Mouse (Mus musculus) G1E (cell line): Measurements from ENCODE around the gene Rpp25l. TPM values are rescaled to one million over a fixed set of nuclear protein-coding genes. Genes with fewer than 3 reads are reported as not detected.
A peak's percentile ranks its signal among the peaks of the same experiment; 100 is the strongest.

Experiments used
- ATAC-seq: 2 replicates; pipeline ENCODE4 v1.8.0; 2016; ENCODE audit warnings: mild to moderate bottlenecking; ENCODE audit not compliant: insufficient number of reproducible peaks, poor library complexity, low FRiP score, severe bottlenecking; ENCODE audit errors: extremely low read depth
- DNase-seq: peaks from one replicate; pipeline ENCODE4 v3.0.0; 2012; ENCODE audit warnings: low spot score
- H3K27me3 ChIP-seq: 2 replicates; pipeline ENCODE4 v1.6.1; 2012; ENCODE audit warnings: mild to moderate bottlenecking, low read length, inconsistent platforms; ENCODE audit not compliant: insufficient read depth
- H3K36me3 ChIP-seq: replicated peaks from 2 replicates; pipeline ENCODE3; 2012; ENCODE audit warnings: mild to moderate bottlenecking, inconsistent platforms
- H3K4me1 ChIP-seq: 2 replicates; pipeline ENCODE4 v1.6.1; 2012; ENCODE audit warnings: low read depth, low read length, inconsistent platforms, mixed read lengths; ENCODE audit not compliant: insufficient read depth
- H3K4me3 ChIP-seq: 2 replicates; pipeline ENCODE4 v1.5.1; 2012; ENCODE audit warnings: low read depth, mild to moderate bottlenecking, inconsistent platforms, low read length, moderate library complexity, mixed read lengths
- H3K9me3 ChIP-seq: replicated peaks from 2 replicates; pipeline ENCODE4 v1.6.1; 2012; ENCODE audit warnings: inconsistent platforms
- CTCF ChIP-seq: IDR thresholded peaks from 2 replicates; pipeline ENCODE4 v1.5.1; 2012; ENCODE audit warnings: low read depth, low read length, inconsistent platforms, mixed read lengths
- GATA1 ChIP-seq: IDR thresholded peaks from 2 replicates; pipeline ENCODE4 v1.6.1; 2012; ENCODE audit warnings: borderline replicate concordance, low read length, inconsistent platforms, mixed read lengths
- GATA2 ChIP-seq: IDR thresholded peaks from 2 replicates; pipeline ENCODE4 v1.6.1; 2012; ENCODE audit warnings: low read depth, low read length, inconsistent platforms, borderline replicate concordance
- POLR2AphosphoS5 ChIP-seq: IDR thresholded peaks from 2 replicates; pipeline ENCODE4 v1.6.1; 2012; ENCODE audit warnings: low read depth, low read length, inconsistent platforms; ENCODE audit not compliant: insufficient replicate concordance
- TAL1 ChIP-seq: conservative IDR thresholded peaks from 2 replicates; pipeline ENCODE4 v1.6.1; 2012; ENCODE audit warnings: low read depth, low read length, inconsistent platforms, mixed read lengths
- polyA plus RNA-seq: library from polyadenylated mRNA; stranded (reverse); fragments of >175 nt; gene quantifications from 2 replicates; pipeline ENCODE4 v1.2.3, GENCODE M21; 2012
- total RNA-seq, 2 experiments: library from RNA; stranded (forward) in 1 of 2; stranded (reverse) in 1 of 2; fragments of 200-1000 nt in 1 of 2; fragments of >200 nt in 1 of 2; fragmentation: Nextera tagmentation in 1 of 2; gene quantifications; 2 replicates each; pipeline ENCODE4 v1.2.3; 2014 to 2017

Gene Rpp25l
- total and polyA plus RNA-seq, 3 experiments = 26.3 to 82.0 (median 31.7) TPM

DNA sequence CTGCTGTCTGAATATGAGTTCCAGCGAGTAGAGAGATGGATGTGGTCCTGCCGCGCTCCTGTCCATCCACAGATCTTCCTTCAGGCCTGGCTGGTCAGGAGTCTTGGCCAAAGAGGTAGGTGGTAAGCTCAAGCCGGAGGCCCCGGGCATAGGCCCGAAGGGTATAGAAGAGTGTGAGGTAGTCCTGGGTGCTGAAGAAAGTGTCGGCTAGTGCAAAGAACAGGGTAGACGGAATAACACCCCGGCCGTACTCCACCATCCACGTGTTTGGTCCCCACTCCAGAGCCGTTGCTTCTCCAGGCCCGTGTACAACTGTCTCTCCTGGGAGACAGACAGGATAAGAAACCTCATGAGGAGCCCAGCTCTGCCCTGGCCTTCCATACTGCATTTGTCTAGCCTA lies 25.9 kb upstream of the Rpp25l start:
- Histone ChIP-seq H3K36me3 (peaks cover 24% of the 10 kb centered on the region), H3K9me3 (no peaks in the 10 kb centered on the region), H3K27me3 (peaks cover 8% of the 10 kb centered on the region), H3K4me3 (no peak overlapping the region), H3K4me1 (peaks cover 38% of the 10 kb centered on the region)
- no peak for ATAC-seq
- no peak for DNase-seq
- TF ChIP-seq POLR2AphosphoS5 (no peak), GATA2 (no peak), CTCF (no peak), GATA1 (no peak), TAL1 (no peak)

DNA sequence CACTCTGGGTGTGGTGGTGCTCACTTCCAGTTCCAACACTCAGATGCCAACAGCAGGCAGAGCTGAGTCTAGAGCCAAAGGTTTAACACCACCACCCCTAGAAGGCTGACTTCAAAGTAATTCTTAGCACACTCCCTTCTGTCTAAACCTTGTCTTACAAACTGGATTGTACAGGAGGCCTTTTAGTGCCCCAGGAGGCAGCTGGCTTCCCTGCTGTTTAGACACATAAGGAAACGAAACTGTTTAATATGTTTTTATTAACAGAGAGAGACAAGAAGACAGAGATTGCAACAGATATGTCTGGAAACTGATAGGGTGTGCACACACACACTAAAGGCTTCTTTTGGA lies 24.9 kb upstream of the Rpp25l start:
- H3K9me3 ChIP-seq = no peaks in the 10 kb centered on the region
- H3K4me3 ChIP-seq = no peak overlapping the region
- DNase-seq (no peak), ATAC-seq (no peak)
- peaks cover 10% of the 10 kb centered on the region for H3K27me3 ChIP-seq
- H3K4me1 ChIP-seq = peaks cover 38% of the 10 kb centered on the region
- no peak for TF ChIP-seq GATA2
- no peak for TF ChIP-seq TAL1
- TF ChIP-seq GATA1 = no peak
- no peak for TF ChIP-seq POLR2AphosphoS5
- no peak for TF ChIP-seq CTCF
- H3K36me3 ChIP-seq = peaks cover 24% of the 10 kb centered on the region

GRCm38 (mm10) chr4:41737602-41738255 lies 24.4 kb upstream of the Rpp25l start:
- TF ChIP-seq CTCF (peak; percentile 40), GATA1 (no peak)
- Histone ChIP-seq H3K4me1 (peaks cover 38% of the 10 kb centered on the region), H3K4me3 (no peak overlapping the region), H3K27me3 (peaks cover 15% of the 10 kb centered on the region), H3K9me3 (no peaks in the 10 kb centered on the region), H3K36me3 (peaks cover 24% of the 10 kb centered on the region)
- peak; percentile 46; the same call in 1 of the 2 replicates for ATAC-seq
- peak; percentile 60 for DNase-seq

- no peaks in the 10 kb centered on the region for H3K9me3 ChIP-seq
- TF ChIP-seq GATA2 = no peak
- TF ChIP-seq TAL1 = no peak
- no peak for TF ChIP-seq GATA1
- no peak for TF ChIP-seq CTCF
- TF ChIP-seq POLR2AphosphoS5 = no peak
- H3K4me1 ChIP-seq = peaks cover 13% of the 10 kb centered on the region
- DNase-seq (no peak), ATAC-seq (no peak)
- no peak within 1 kb of the TSS; the same call in 1 of the 2 replicates for H3K4me3 ChIP-seq
- H3K27me3 ChIP-seq = peaks cover 73% of the 10 kb centered on the region
- no peaks in the 10 kb centered on the region for H3K36me3 ChIP-seq
Observed at GRCm38 (mm10) chr4:41731052-41731765, 17.9 kb upstream of the Rpp25l start, which contains the start of gene Arid3c. Gene Arid3c, minus strand, starts transcription at chr4:41731142.

DNA sequence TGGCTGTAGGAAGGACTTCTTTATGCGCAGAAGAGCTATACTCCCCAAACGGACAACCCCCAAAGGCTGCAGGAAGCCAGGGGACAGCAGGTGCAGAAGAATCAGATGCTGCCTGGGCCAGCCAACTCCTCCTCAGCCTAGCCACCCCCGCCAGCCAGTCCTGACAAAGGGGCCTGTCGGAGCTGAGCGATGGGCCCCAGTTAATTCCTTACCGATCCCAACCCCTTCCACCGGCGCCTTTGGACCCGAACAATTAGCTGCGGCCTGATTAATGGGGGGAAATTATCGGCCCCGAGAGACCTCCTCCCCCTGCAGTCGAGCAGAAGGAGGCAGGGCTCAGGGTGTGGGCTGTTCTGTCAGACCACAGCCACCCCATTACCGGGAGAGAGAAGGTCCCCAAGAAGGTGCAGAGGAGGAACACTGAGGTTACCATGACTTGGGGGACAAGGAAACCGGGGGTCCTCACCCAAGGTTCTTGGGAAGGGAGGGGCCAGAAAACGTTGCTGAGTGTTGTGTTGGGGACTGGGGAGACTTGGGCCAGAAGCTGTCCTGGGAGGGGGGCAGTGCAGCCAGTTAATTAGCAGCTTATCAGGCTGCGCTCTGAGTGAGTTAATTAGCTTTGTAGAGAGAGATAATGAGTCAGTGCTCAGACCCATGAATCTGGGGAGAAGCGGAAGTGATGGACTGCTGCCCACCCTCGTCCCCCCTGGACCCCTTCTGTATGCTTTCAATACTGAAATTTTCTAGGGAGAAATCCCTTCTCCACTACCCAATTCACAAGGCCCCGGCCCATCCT lies 13.7 kb upstream of the Rpp25l start:
- DNase-seq (no peak), ATAC-seq (no peak)
- no peaks in the 10 kb centered on the region for H3K9me3 ChIP-seq
- peaks cover 26% of the 10 kb centered on the region for H3K4me1 ChIP-seq
- TF ChIP-seq CTCF (no peak), TAL1 (no peak), GATA1 (no peak), GATA2 (no peak), POLR2AphosphoS5 (no peak)
- no peaks in the 10 kb centered on the region for H3K36me3 ChIP-seq
- H3K27me3 ChIP-seq = peaks cover 62% of the 10 kb centered on the region
- H3K4me3 ChIP-seq = no peak overlapping the region

DNA sequence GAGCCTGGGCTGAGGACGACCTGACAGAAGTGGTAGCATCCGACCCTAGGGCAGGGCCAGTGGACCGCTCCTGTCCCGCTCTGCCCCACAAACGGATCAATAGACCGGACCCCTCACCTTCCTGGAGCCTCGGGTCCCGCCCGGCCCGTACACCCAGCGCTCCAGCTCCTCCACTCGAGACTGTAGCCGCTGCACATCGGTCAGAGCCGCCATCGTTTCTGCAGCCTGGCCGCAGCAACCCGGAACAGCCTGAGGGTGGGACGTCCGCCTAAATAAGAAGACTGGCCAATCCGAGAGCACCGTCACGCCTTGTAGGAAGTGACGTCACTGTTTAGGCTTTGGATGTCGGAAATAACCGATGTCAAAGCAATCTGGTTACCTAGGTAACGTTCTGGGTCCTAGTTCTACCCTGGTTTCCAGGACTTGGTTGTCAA lies 9.6 kb upstream of the Rpp25l start, which contains the start of gene Dctn3:
TSS of gene Dctn3 (minus strand) at position 253 of the 434 bp plus-strand sequence.
- DNase-seq (peak; percentile 95), ATAC-seq (peak; percentile 99)
- peaks cover 25% of the 10 kb centered on the region for H3K27me3 ChIP-seq
- TF ChIP-seq TAL1 (no peak), GATA1 (no peak), POLR2AphosphoS5 (no peak), CTCF (no peak), GATA2 (no peak)
- H3K9me3 ChIP-seq = no peaks in the 10 kb centered on the region
- H3K4me1 ChIP-seq = peaks cover 29% of the 10 kb centered on the region
- H3K4me3 ChIP-seq = peak within 1 kb of the TSS; percentile 82
- peaks cover 29% of the 10 kb centered on the region for H3K36me3 ChIP-seq
